Mouse (Mus musculus) Patski (cell line): ENCODE measurements around the gene Olfr1184. TPM values are rescaled to one million over a fixed set of nuclear protein-coding genes. Genes with fewer than 3 reads are reported as not detected.
"Not testable (repeated sequence)": the region's sequence is repeated elsewhere in the genome, so short reads cannot be mapped to it uniquely, and the experiment has no call there.

Source experiments
- ATAC-seq: fragments of 100-300 bp; one replicate; pipeline ENCODE4 v1.8.0; 2021
- CTCF ChIA-PET: fragments of 350-600 bp; sonication (Branson Sonifier 250); formaldehyde crosslinking; loops from one replicate; lab custom pipeline; 2022; ENCODE audit warnings: inconsistent platforms; lab: Charles Lee
- POLR2A ChIA-PET: fragments of 350-600 bp; sonication (Branson Sonifier 250); formaldehyde crosslinking; loops from one replicate; lab custom pipeline; 2022; ENCODE audit warnings: antibody characterized with exemption, inconsistent platforms; lab: Charles Lee
- DNase-seq: peaks from one replicate; pipeline ENCODE4 v3.0.0-alpha.2; 2011; ENCODE audit warnings: low read depth, low spot score
- H3K27me3 ChIP-seq: fragments of 371-371 bp; one replicate; pipeline ENCODE4 v1.5.1; 2021
- CTCF ChIP-seq: fragments of 100-300 bp; IDR thresholded peaks from one replicate; pipeline ENCODE4 v1.5.1; 2021
- in situ Hi-C: fragments of 300-500 bp; cut with MboI; formaldehyde crosslinking; loops from 3 replicates; pipeline ENCODE4 v1.11.1; 2018; ENCODE audit warnings: low pct_unique_long_range_greater_than_20kb, mixed read lengths
- polyA plus RNA-seq: library from polyadenylated mRNA; unstranded; gene quantifications from one replicate; pipeline ENCODE4 v1.2.3, GENCODE M21; 2021

Olfr1184 gene
- not detected for polyA plus RNA-seq

DNA sequence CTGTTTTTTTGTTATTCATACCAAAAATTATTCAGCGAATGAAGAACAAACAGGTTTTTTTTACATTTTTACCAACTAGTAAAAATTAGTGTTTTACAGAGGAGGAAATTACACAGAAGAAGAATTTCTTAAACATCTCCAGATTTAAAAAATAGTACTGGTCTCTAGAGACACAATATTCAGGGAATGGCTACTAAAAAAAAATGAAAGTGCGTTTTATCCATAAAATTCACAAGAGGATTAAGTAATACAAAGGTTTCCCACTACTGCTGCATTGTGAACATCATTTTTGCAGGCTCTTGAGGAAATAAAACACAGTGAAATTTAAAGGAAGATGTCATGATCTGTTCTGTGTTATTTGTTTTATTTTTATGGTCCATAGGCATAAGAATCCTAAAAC lies at the start of gene Olfr1184:
Gene Olfr1184, plus strand, starts transcription at position 301 of the 400 bp plus-strand sequence.
- no peaks in the 10 kb centered on the region for H3K27me3 ChIP-seq
- TF ChIP-seq CTCF: no peak
- DNase-seq: no peak
- in situ Hi-C loops: no loop called here
- no peak for ATAC-seq
- ChIA-PET CTCF (no interaction called here), POLR2A (no interaction called here)

DNA sequence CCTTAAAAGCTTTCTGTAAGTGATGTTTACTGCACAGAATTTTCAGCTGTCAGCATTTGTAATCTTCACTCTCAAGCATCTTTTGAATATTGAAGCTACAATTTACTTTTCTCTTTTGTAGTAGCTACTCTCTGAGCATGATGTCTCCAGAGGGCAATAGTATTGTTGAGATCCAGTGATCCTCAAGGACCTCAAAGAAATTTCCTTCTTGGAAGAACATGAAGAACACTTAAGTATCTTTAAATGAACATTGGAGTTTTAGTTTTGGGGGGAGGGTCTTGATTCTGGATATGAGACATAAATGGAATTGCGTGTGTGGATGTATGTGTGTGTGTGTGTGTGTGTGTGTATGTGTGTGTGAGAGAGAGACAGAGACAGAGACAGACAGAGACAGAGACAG lies 34.4 kb upstream of the Olfr1184 start, which contains the start of gene Gm13757:
Gene Gm13757, minus strand, starts transcription at position 101 of the 400 bp plus-strand sequence.
- ChIA-PET POLR2A (no interaction called here), CTCF (no interaction called here)
- H3K27me3 ChIP-seq: no peaks in the 10 kb centered on the region
- no peak for TF ChIP-seq CTCF
- no peak for ATAC-seq
- in situ Hi-C loops: no loop called here
- no peak for DNase-seq

DNA sequence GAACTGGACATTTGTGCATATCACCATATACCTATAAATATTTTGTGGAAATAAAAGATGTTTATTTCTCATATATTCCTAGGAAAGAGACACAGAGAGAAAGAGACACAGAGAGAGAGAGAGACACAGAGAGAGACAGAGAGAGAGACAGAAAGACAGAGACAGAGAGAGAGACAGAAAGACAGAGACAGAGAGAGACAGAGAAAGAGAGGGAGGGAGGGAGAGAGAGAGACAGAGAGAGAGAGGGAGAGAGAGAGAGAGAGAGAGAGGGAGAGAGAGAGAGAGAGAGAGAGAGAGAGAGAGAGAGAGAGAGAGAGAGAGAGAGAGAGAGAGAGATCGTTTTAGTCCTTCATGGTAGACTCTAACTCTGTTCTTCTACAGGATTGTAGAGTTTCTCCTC lies 28.8 kb upstream of the Olfr1184 start, which contains the start of gene Olfr1183:
Gene Olfr1183, plus strand, starts transcription at position 301 of the 400 bp plus-strand sequence.
- DNase-seq, CTCF ChIA-PET, ATAC-seq, H3K27me3 ChIP-seq, in situ Hi-C loops, POLR2A ChIA-PET: not testable (repeated sequence)

DNA sequence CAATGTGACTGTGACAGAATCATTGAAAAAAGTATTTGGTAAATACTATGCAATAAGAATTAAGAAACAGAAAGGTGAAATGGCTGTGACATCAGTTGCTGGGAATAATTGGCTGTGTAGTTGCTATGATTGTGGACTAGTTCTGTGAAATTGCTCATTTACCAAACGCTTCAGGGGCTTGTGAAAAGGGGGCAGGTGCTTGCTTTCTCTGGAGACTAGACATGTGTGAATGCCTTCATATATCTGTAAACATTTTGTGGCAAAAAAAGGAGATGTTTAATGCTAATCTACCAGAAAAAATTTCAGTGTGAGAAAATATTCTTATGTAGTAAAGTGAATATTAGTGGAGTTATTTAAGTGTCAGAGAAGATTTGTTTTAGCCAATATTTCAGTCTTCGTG lies 9.6 kb downstream of the Olfr1184 start, which contains the start of gene Olfr1185-ps1:
Gene Olfr1185-ps1, plus strand, starts transcription at position 301 of the 400 bp plus-strand sequence.
- ChIA-PET CTCF (interaction anchor here (1.4 kb wide), 1 partner anchor 20 kb away, joined by 3 read pairs; no protein-coding TSS in a partner anchor), POLR2A (no interaction called here)
- no peaks in the 10 kb centered on the region for H3K27me3 ChIP-seq
- in situ Hi-C loops: no loop called here
- ATAC-seq: no peak
- DNase-seq: no peak
- no peak for TF ChIP-seq CTCF

DNA sequence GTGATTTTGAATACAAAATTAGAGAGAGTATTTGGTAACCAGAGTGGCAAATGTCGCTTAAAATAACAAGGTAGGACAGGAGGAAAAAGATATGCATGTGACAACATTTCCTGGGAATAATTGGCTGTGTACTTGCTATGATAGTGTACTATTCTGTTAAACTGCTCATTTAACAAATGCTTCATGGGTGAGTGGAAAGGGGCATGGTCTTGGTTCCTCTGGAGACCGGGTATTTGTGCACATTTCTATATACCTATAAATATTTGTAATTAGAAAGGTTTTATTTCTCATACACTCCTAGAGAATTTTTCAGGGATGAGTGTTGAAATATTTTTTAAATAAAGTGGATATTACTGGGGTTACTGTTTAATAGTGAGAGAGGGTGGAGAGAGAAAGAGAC lies 34.9 kb downstream of the Olfr1184 start, which contains the start of gene Olfr1186:
Gene Olfr1186, plus strand, starts transcription at position 301 of the 400 bp plus-strand sequence.
- in situ Hi-C loops: no loop called here
- ChIA-PET CTCF (no interaction called here), POLR2A (no interaction called here)
- ATAC-seq: no peak
- H3K27me3 ChIP-seq: no peaks in the 10 kb centered on the region
- no peak for DNase-seq
- TF ChIP-seq CTCF: no peak

DNA sequence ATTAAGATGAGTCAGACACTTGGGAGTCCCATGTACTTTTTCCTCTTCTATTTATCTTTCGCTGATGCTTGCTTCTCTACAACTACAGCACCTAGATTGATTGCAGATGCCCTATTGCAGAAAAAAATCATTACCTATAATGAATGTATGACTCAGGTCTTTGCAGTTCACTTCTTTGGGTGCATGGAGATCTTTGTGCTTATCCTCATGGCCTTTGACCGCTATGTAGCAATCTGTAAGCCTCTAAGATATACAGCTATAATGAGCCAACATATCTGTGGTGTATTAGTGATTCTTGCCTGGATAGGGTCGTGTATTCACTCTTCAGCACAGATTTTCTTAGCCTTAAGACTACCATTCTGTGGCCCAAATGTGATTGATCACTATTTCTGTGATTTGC lies 42.3 kb downstream of the Olfr1184 start:
- ChIA-PET CTCF (no interaction called here), POLR2A (no interaction called here)
- H3K27me3 ChIP-seq: no peaks in the 10 kb centered on the region
- ATAC-seq (no peak), DNase-seq (no peak)
- TF ChIP-seq CTCF: no peak
- in situ Hi-C loops: no loop called here

Other genes with a start within 250 kb of the Olfr1184 start
- gene Olfr1173, start 203.7 kb upstream of the Olfr1184 start, polyA plus RNA-seq: 0.03 TPM
- gene Olfr1174-ps, start 168.5 kb upstream of the Olfr1184 start, polyA plus RNA-seq: not detected
- not detected for gene Olfr1175-ps, start 156.4 kb upstream of the Olfr1184 start, polyA plus RNA-seq
- gene Olfr1176, start 146.9 kb upstream of the Olfr1184 start, polyA plus RNA-seq: not detected
- not detected for gene Olfr1177-ps, start 137.1 kb upstream of the Olfr1184 start, polyA plus RNA-seq
- not detected for gene Olfr1178, start 96.5 kb upstream of the Olfr1184 start, polyA plus RNA-seq
- gene Olfr1179, start 77.1 kb upstream of the Olfr1184 start, polyA plus RNA-seq: not detected
- gene Olfr1180, start 64.4 kb upstream of the Olfr1184 start, polyA plus RNA-seq: not detected
- not detected for gene Olfr1181, start 57.4 kb upstream of the Olfr1184 start, polyA plus RNA-seq
- gene Gm13757, start 34.5 kb upstream of the Olfr1184 start, polyA plus RNA-seq: not detected
- not detected for gene Olfr1183, start 28.7 kb upstream of the Olfr1184 start, polyA plus RNA-seq
- not detected for gene Olfr1185-ps1, start 9.7 kb downstream of the Olfr1184 start, polyA plus RNA-seq
- gene Olfr1186, start 35.0 kb downstream of the Olfr1184 start, polyA plus RNA-seq: not detected
- gene Olfr1188, start 73.3 kb downstream of the Olfr1184 start, polyA plus RNA-seq: not detected
- gene Olfr1189, start 102.9 kb downstream of the Olfr1184 start, polyA plus RNA-seq: not detected
- gene Olfr1191-ps1, start 156.9 kb downstream of the Olfr1184 start, polyA plus RNA-seq: not detected
- not detected for gene Olfr1192-ps1, start 164.9 kb downstream of the Olfr1184 start, polyA plus RNA-seq
- gene Olfr1193, start 192.0 kb downstream of the Olfr1184 start, polyA plus RNA-seq: not detected
- gene Olfr1195, start 205.6 kb downstream of the Olfr1184 start, polyA plus RNA-seq: not detected
- gene Olfr1196, start 221.0 kb downstream of the Olfr1184 start, polyA plus RNA-seq: not detected
- gene Olfr1197, start 248.8 kb downstream of the Olfr1184 start, polyA plus RNA-seq: not detected